Mouse (Mus musculus): ENCODE results near the gene Lypd9. TPM values are rescaled to one million over a fixed set of nuclear protein-coding genes. Genes with fewer than 3 reads are reported as not detected.
A peak's percentile ranks its signal among the peaks of the same experiment; 100 is the strongest.
"Not testable (repeated sequence)": the region's sequence is repeated elsewhere in the genome, so short reads cannot be mapped to it uniquely, and the experiment has no call there.

The Lypd9 gene
- polyA plus RNA-seq (2012; rRNA removed): not detected in 2 replicates
- not detected in 2 replicates for polyA plus RNA-seq (2014; fragmentation: Nextera tagmentation; extraction: Ambion mirVana)

GRCm38 (mm10) chr11:58452759-58453158 is at the start of gene Lypd9:
Gene Lypd9, minus strand, starts transcription at chr11:58452923.
- TF ChIP-seq POLR2A (IDR thresholded peaks at IDR 0.05; ENCODE audit: borderline replicate concordance, extremely low read depth, insufficient read depth, insufficient read length): no peak
- no peak within 1 kb of the TSS for H3K27ac ChIP-seq (replicated peaks; ENCODE audit: low read depth, low read length)
- ATAC-seq (ENCODE audit: low FRiP score, low read depth) (no peak), DNase-seq (ENCODE audit: low spot score) (no peak)
- no peak within 1 kb of the TSS for H3K9ac ChIP-seq (ENCODE audit: low read depth, low read length, severe bottlenecking)
- WGBS: 92% methylated on average over 9 of the region's 9 CpGs
- H3K36me3 ChIP-seq (ENCODE audit: control insufficient read depth, insufficient read depth, low read length): no peaks in the 10 kb centered on the region
- H3K4me3 ChIP-seq (replicated peaks; ENCODE audit: low read length): no peak within 1 kb of the TSS
- no peaks in the 10 kb centered on the region for H3K27me3 ChIP-seq (ENCODE audit: control insufficient read depth, insufficient read depth, low read length)
- no peak within 1 kb of the TSS for H3K4me2 ChIP-seq (replicated peaks; ENCODE audit: low read depth, low read length, severe bottlenecking)
- H3K4me1 ChIP-seq (ENCODE audit: control insufficient read depth, insufficient read depth, low read length): no peaks in the 10 kb centered on the region
- no peaks in the 10 kb centered on the region for H3K9me3 ChIP-seq (ENCODE audit: control insufficient read depth, low read length)

DNA sequence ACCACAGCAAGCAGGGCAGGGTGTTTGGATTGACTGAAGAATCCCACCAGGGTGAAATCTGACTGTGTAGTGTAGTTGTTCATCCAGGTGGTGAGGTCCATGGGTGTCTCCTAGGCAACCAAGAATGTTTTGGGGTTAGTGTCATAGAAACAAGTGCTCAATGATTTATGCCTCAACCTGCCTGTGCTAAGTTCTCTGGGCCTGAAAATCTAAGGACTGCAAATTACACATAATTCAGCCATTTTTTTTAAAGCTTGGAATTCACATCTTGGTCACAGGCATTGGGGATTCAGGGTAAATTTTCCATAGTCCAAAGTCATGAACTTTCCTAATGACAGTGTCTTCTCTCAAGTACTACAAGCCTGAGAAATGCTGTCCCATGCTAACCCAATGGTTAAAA is 49.7 kb upstream of the Lypd9 start, which contains the start of gene Olfr331:
Gene Olfr331 (minus strand): TSS at position 101 of the 400 bp plus-strand sequence.
- not testable (repeated sequence) for H3K9ac ChIP-seq (ENCODE audit: low read depth, low read length, severe bottlenecking); H3K9me3 ChIP-seq (ENCODE audit: control insufficient read depth, low read length); H3K4me1 ChIP-seq (ENCODE audit: control insufficient read depth, insufficient read depth, low read length); DNase-seq (ENCODE audit: low spot score); H3K4me2 ChIP-seq (replicated peaks; ENCODE audit: low read depth, low read length, severe bottlenecking); H3K27me3 ChIP-seq (ENCODE audit: control insufficient read depth, insufficient read depth, low read length); H3K27ac ChIP-seq (replicated peaks; ENCODE audit: low read depth, low read length); H3K4me3 ChIP-seq (replicated peaks; ENCODE audit: low read length); H3K36me3 ChIP-seq (ENCODE audit: control insufficient read depth, insufficient read depth, low read length); ATAC-seq (ENCODE audit: low FRiP score, low read depth)

GRCm38 (mm10) chr11:58499290-58499689 is 46.6 kb upstream of the Lypd9 start:
- no peaks in the 10 kb centered on the region for H3K9me3 ChIP-seq (ENCODE audit: control insufficient read depth, low read length)
- ATAC-seq (ENCODE audit: low FRiP score, low read depth) (no peak), DNase-seq (ENCODE audit: low spot score) (peak; percentile 47)
- H3K36me3 ChIP-seq (ENCODE audit: control insufficient read depth, insufficient read depth, low read length): no peaks in the 10 kb centered on the region
- H3K4me2 ChIP-seq (replicated peaks; ENCODE audit: low read depth, low read length, severe bottlenecking): no peak overlapping the region
- TF ChIP-seq POLR2A (IDR thresholded peaks at IDR 0.05; ENCODE audit: borderline replicate concordance, extremely low read depth, insufficient read depth, insufficient read length): no peak
- WGBS: 46% methylated on average over 3 of the region's 3 CpGs
- H3K4me3 ChIP-seq (replicated peaks; ENCODE audit: low read length): no peak overlapping the region
- H3K27ac ChIP-seq (replicated peaks; ENCODE audit: low read depth, low read length): no peak overlapping the region
- no peaks in the 10 kb centered on the region for H3K27me3 ChIP-seq (ENCODE audit: control insufficient read depth, insufficient read depth, low read length)
- no peak overlapping the region for H3K9ac ChIP-seq (ENCODE audit: low read depth, low read length, severe bottlenecking)
- H3K4me1 ChIP-seq (ENCODE audit: control insufficient read depth, insufficient read depth, low read length): no peaks in the 10 kb centered on the region

GRCm38 (mm10) chr11:58498761-58499160 is 46.0 kb upstream of the Lypd9 start:
- Histone ChIP-seq H3K36me3 (ENCODE audit: control insufficient read depth, insufficient read depth, low read length) (no peaks in the 10 kb centered on the region), H3K4me3 (replicated peaks; ENCODE audit: low read length) (no peak overlapping the region), H3K27ac (replicated peaks; ENCODE audit: low read depth, low read length) (no peak overlapping the region), H3K9ac (ENCODE audit: low read depth, low read length, severe bottlenecking) (no peak overlapping the region), H3K27me3 (ENCODE audit: control insufficient read depth, insufficient read depth, low read length) (no peaks in the 10 kb centered on the region), H3K9me3 (ENCODE audit: control insufficient read depth, low read length) (no peaks in the 10 kb centered on the region), H3K4me2 (replicated peaks; ENCODE audit: low read depth, low read length, severe bottlenecking) (no peak overlapping the region), H3K4me1 (ENCODE audit: control insufficient read depth, insufficient read depth, low read length) (no peaks in the 10 kb centered on the region)
- 75% methylated on average over 9 of the region's 9 CpGs for WGBS
- no peak for TF ChIP-seq POLR2A (IDR thresholded peaks at IDR 0.05; ENCODE audit: borderline replicate concordance, extremely low read depth, insufficient read depth, insufficient read length)
- DNase-seq (ENCODE audit: low spot score): no peak
- ATAC-seq (ENCODE audit: low FRiP score, low read depth): no peak

GRCm38 (mm10) chr11:58492455-58492854 is 39.7 kb upstream of the Lypd9 start, which contains the start of gene Olfr332:
Gene Olfr332, minus strand, starts transcription at chr11:58492555.
- no peaks in the 10 kb centered on the region for H3K9me3 ChIP-seq (ENCODE audit: control insufficient read depth, low read length)
- 68% methylated on average over 2 of the region's 2 CpGs for WGBS
- no peak for TF ChIP-seq POLR2A (IDR thresholded peaks at IDR 0.05; ENCODE audit: borderline replicate concordance, extremely low read depth, insufficient read depth, insufficient read length)
- no peaks in the 10 kb centered on the region for H3K27me3 ChIP-seq (ENCODE audit: control insufficient read depth, insufficient read depth, low read length)
- DNase-seq (ENCODE audit: low spot score) (no peak), ATAC-seq (ENCODE audit: low FRiP score, low read depth) (no peak)
- H3K9ac ChIP-seq (ENCODE audit: low read depth, low read length, severe bottlenecking): no peak within 1 kb of the TSS
- H3K4me2 ChIP-seq (replicated peaks; ENCODE audit: low read depth, low read length, severe bottlenecking): no peak within 1 kb of the TSS
- no peak within 1 kb of the TSS for H3K4me3 ChIP-seq (replicated peaks; ENCODE audit: low read length)
- no peak within 1 kb of the TSS for H3K27ac ChIP-seq (replicated peaks; ENCODE audit: low read depth, low read length)
- H3K36me3 ChIP-seq (ENCODE audit: control insufficient read depth, insufficient read depth, low read length): no peaks in the 10 kb centered on the region
- H3K4me1 ChIP-seq (ENCODE audit: control insufficient read depth, insufficient read depth, low read length): no peaks in the 10 kb centered on the region

DNA sequence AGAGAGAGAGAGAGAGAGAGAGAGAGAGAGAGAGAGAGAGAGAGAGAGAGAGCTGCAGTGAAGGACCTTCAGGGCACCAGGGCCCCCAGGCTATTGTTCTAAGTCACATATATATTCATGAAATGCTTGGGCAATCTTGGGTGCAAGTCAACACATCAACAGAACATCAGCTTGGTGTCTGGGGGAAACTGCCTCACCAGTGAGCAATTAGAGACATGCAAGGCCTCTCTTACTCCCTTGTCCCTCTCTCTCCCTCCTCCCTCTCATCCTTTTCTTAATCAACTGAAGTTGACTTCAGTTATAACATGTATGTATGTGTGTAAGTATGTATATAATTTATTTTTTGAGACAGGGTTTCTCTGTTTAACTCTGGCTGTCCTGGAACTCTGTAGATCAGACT is 9.4 kb upstream of the Lypd9 start, which contains the start of gene Olfr30:
Gene Olfr30 (minus strand): TSS at position 101 of the 400 bp plus-strand sequence.
- Histone ChIP-seq H3K27me3 (ENCODE audit: control insufficient read depth, insufficient read depth, low read length) (no peaks in the 10 kb centered on the region), H3K9ac (ENCODE audit: low read depth, low read length, severe bottlenecking) (no peak within 1 kb of the TSS), H3K36me3 (ENCODE audit: control insufficient read depth, insufficient read depth, low read length) (no peaks in the 10 kb centered on the region), H3K4me2 (replicated peaks; ENCODE audit: low read depth, low read length, severe bottlenecking) (no peak within 1 kb of the TSS), H3K4me3 (replicated peaks; ENCODE audit: low read length) (no peak within 1 kb of the TSS), H3K9me3 (ENCODE audit: control insufficient read depth, low read length) (no peaks in the 10 kb centered on the region), H3K27ac (replicated peaks; ENCODE audit: low read depth, low read length) (no peak within 1 kb of the TSS), H3K4me1 (ENCODE audit: control insufficient read depth, insufficient read depth, low read length) (no peaks in the 10 kb centered on the region)
- TF ChIP-seq POLR2A (IDR thresholded peaks at IDR 0.05; ENCODE audit: borderline replicate concordance, extremely low read depth, insufficient read depth, insufficient read length): no peak
- no peak for DNase-seq (ENCODE audit: low spot score)
- no peak for ATAC-seq (ENCODE audit: low FRiP score, low read depth)
